Mouse (Mus musculus): Measurements from ENCODE around the gene Snca. TPM values are rescaled to one million over a fixed set of nuclear protein-coding genes. Genes with fewer than 3 reads are reported as not detected.

The Snca gene
- total and polyA plus RNA-seq, 3 experiments, result not detected

DNA sequence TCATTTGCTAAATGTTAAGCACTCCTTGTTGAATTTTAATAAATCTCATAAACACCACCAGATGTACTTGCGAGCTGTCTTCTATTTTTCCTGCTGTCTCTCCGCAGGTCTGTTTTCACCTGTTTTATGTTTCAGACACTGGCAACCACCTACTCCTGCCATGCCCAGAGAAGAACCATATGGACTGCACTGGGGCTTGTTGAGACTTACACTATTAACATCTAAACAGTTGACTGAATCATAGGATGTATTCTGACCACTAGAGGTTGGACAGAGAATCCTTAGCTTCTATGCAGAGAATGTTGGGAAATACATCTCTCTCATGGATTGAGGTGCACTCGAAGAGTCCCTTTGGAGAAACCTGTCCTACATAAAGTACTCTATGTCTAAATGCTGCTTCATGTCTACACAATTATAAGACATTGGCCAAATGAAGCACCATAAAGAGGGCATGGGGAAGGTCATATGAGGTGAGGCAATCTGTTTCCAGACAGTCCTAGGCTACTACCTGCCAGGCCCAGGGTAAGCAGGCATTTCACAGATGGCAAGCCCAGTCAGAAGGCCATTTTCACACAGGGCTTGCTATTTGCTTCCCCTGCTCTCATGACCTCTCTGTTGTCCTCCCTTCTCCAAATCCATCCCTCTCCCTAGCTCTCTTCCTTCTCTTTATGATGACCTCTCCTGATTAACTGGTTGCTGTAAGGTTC lies 35.8 kb downstream of the Snca start:
- TF ChIP-seq ELF1 (IDR thresholded peaks at IDR 0.05; ENCODE audit: low read depth, low read length), result no peak
- Histone ChIP-seq H3K27me3 (replicated peaks) (no peaks in the 10 kb centered on the region), H3K9ac (ENCODE audit: insufficient read depth, low read depth) (no peak overlapping the region), H3K9me3 (replicated peaks; ENCODE audit: low read length) (peaks cover 32% of the 10 kb centered on the region), H3K4me2 (ENCODE audit: insufficient read depth, low read depth, poor library complexity, severe bottlenecking) (no peak overlapping the region), H3K79me2 (replicated peaks; ENCODE audit: control insufficient read depth, extremely low read depth, insufficient read depth, poor library complexity, severe bottlenecking) (no peaks in the 10 kb centered on the region), H3K4me3 (replicated peaks in 1 of 3; ENCODE audit: low read depth in 2 of 3, low read length in 2 of 3, poor library complexity in 1 of 3) (no peak overlapping the region), H3K4me1 (ENCODE audit: control insufficient read depth in 1 of 2, insufficient read depth in 2 of 2) (no peaks in the 10 kb centered on the region), H3K27ac (ENCODE audit: insufficient read depth, low read depth) (no peak overlapping the region), H3K36me3 (replicated peaks in 1 of 2; ENCODE audit: control insufficient read depth in 1 of 2, insufficient read depth in 1 of 2, low read length in 1 of 2) (no peaks in the 10 kb centered on the region)
- no peak for DNase-seq (ENCODE audit: extremely low read depth)
- dilution Hi-C loops (cut with MboI; ENCODE audit: extremely low pct_ligation_motif_present, extremely low pct_unique_long_range_greater_than_20kb, low sequenced_read_pairs) (no loop called here), in situ Hi-C loops (cut with MboI; ENCODE audit: low pct_ligation_motif_present, low pct_unique_long_range_greater_than_20kb, low sequenced_read_pairs) (no loop called here)

DNA sequence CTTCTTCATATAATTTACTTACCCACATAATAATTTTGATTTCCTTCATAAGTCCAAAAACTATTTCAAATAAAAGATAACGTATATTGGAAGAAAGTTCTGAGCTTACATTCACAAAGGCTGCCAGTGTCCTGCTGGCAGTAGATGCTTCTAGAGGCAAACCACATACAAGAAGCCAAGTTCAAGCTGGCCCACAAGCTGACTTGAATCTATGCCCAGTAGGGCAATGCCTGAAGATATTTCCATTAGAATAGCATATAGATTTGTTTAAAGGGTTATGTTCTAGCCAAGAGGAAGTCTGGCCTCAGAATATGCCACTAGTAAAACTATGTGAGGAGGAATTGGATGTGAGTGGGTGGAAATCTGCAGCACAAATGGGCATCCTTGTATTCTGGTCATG lies 42.7 kb downstream of the Snca start:
- Histone ChIP-seq H3K36me3 (replicated peaks in 1 of 2; ENCODE audit: control insufficient read depth in 1 of 2, insufficient read depth in 1 of 2, low read length in 1 of 2) (no peaks in the 10 kb centered on the region), H3K27ac (ENCODE audit: insufficient read depth, low read depth) (no peak overlapping the region), H3K4me3 (replicated peaks in 1 of 3; ENCODE audit: low read depth in 2 of 3, low read length in 2 of 3, poor library complexity in 1 of 3) (no peak overlapping the region), H3K79me2 (replicated peaks; ENCODE audit: control insufficient read depth, extremely low read depth, insufficient read depth, poor library complexity, severe bottlenecking) (no peaks in the 10 kb centered on the region), H3K4me2 (ENCODE audit: insufficient read depth, low read depth, poor library complexity, severe bottlenecking) (no peak overlapping the region), H3K9me3 (replicated peaks; ENCODE audit: low read length) (peaks cover 23% of the 10 kb centered on the region), H3K4me1 (ENCODE audit: control insufficient read depth in 1 of 2, insufficient read depth in 2 of 2) (no peaks in the 10 kb centered on the region), H3K9ac (ENCODE audit: insufficient read depth, low read depth) (no peak overlapping the region), H3K27me3 (replicated peaks) (no peaks in the 10 kb centered on the region)
- TF ChIP-seq MEF2A (IDR thresholded peaks at IDR 0.05; ENCODE audit: borderline replicate concordance, low read depth, low read length), result no peak
- no peak for TF ChIP-seq RAD21 (IDR thresholded peaks at IDR 0.05; ENCODE audit: low read depth, low read length)
- no peak for TF ChIP-seq CHD2 (IDR thresholded peaks at IDR 0.05; ENCODE audit: low read length)
- no peak for TF ChIP-seq MAFK (IDR thresholded peaks at IDR 0.05; ENCODE audit: insufficient replicate concordance, low read length)
- TF ChIP-seq NRF1 (IDR thresholded peaks at IDR 0.05; ENCODE audit: low read depth, low read length), result no peak
- no peak for TF ChIP-seq ETS1 (conservative IDR thresholded peaks at IDR 0.05; ENCODE audit: low read depth, low read length)
- TF ChIP-seq TBP (conservative IDR thresholded peaks at IDR 0.05; ENCODE audit: low read depth, low read length), result no peak
- TF ChIP-seq RCOR1 (conservative IDR thresholded peaks at IDR 0.05; ENCODE audit: low read depth, low read length), result no peak
- no peak for TF ChIP-seq USF1 (IDR thresholded peaks at IDR 0.05; ENCODE audit: low read depth, low read length)
- DNase-seq (ENCODE audit: extremely low read depth), result no peak
- in situ Hi-C loops (cut with MboI; ENCODE audit: low pct_ligation_motif_present, low pct_unique_long_range_greater_than_20kb, low sequenced_read_pairs) (no loop called here), dilution Hi-C loops (cut with MboI; ENCODE audit: extremely low pct_ligation_motif_present, extremely low pct_unique_long_range_greater_than_20kb, low sequenced_read_pairs) (no loop called here)

GRCm38 (mm10) chr6:60771899-60772298 lies 57.8 kb downstream of the Snca start:
- no peak overlapping the region for H3K9ac ChIP-seq (ENCODE audit: insufficient read depth, low read depth)
- no peaks in the 10 kb centered on the region for H3K27me3 ChIP-seq (replicated peaks)
- H3K4me1 ChIP-seq (ENCODE audit: control insufficient read depth in 1 of 2, insufficient read depth in 2 of 2), result no peaks in the 10 kb centered on the region
- no peak overlapping the region for H3K4me2 ChIP-seq (ENCODE audit: insufficient read depth, low read depth, poor library complexity, severe bottlenecking)
- no peak overlapping the region for H3K4me3 ChIP-seq (replicated peaks in 1 of 3; ENCODE audit: low read depth in 2 of 3, low read length in 2 of 3, poor library complexity in 1 of 3)
- in situ Hi-C loops (cut with MboI; ENCODE audit: low pct_ligation_motif_present, low pct_unique_long_range_greater_than_20kb, low sequenced_read_pairs), result no loop called here
- no peaks in the 10 kb centered on the region for H3K36me3 ChIP-seq (replicated peaks in 1 of 2; ENCODE audit: control insufficient read depth in 1 of 2, insufficient read depth in 1 of 2, low read length in 1 of 2)
- H3K9me3 ChIP-seq (replicated peaks; ENCODE audit: low read length), result peaks cover 20% of the 10 kb centered on the region
- dilution Hi-C loops (cut with MboI; ENCODE audit: extremely low pct_ligation_motif_present, extremely low pct_unique_long_range_greater_than_20kb, low sequenced_read_pairs), result no loop called here
- DNase-seq (ENCODE audit: extremely low read depth), result no peak
- no peaks in the 10 kb centered on the region for H3K79me2 ChIP-seq (replicated peaks; ENCODE audit: control insufficient read depth, extremely low read depth, insufficient read depth, poor library complexity, severe bottlenecking)
- H3K27ac ChIP-seq (ENCODE audit: insufficient read depth, low read depth), result no peak overlapping the region
- TF ChIP-seq NELFE (IDR thresholded peaks at IDR 0.05; ENCODE audit: low read depth, low read length), result no peak
- no peak for TF ChIP-seq POLR2AphosphoS2 (IDR thresholded peaks at IDR 0.05; ENCODE audit: low read depth, low read length)

All from CH12.LX (cell line).